Mouse (Mus musculus) lung, postnatal 0 days (tissue): ENCODE results near the gene Fxr2. TPM values are rescaled to one million over a fixed set of nuclear protein-coding genes. Genes with fewer than 3 reads are reported as not detected.
A peak's percentile ranks its signal among the peaks of the same experiment; 100 is the strongest.

Experiments
- ATAC-seq: fragments of 200-750 bp; cut with Nextera tagmentation; 2 replicates; pipeline ENCODE4 v1.8.0; 2017; ENCODE audit warnings: moderate library complexity
- DNase-seq: peaks from one replicate; pipeline ENCODE4 v3.0.0-alpha.2; 2016; ENCODE audit warnings: low spot score
- H3K27ac ChIP-seq: fragments of 300-500 bp; sonication (generic); 2 replicates; pipeline ENCODE4 v1.5.1; 2014; ENCODE audit warnings: antibody characterized with exemption, mild to moderate bottlenecking, low read length, mixed read lengths
- H3K27me3 ChIP-seq: fragments of 300-500 bp; sonication (generic); replicated peaks from 2 replicates; pipeline ENCODE4 v1.6.1; 2014; ENCODE audit warnings: low read length, mixed read lengths; ENCODE audit not compliant: insufficient read depth
- H3K36me3 ChIP-seq: fragments of 300-500 bp; sonication (generic); 2 replicates; pipeline ENCODE4 v1.6.1; 2014; ENCODE audit warnings: low read length, mixed read lengths; ENCODE audit not compliant: insufficient read depth
- H3K4me1 ChIP-seq: fragments of 300-500 bp; sonication (generic); 2 replicates; pipeline ENCODE4 v1.6.1; 2014; ENCODE audit warnings: antibody characterized with exemption, low read depth, low read length, mixed read lengths; ENCODE audit not compliant: insufficient read depth
- H3K4me2 ChIP-seq: fragments of 300-500 bp; sonication (generic); replicated peaks from 2 replicates; pipeline ENCODE4 v1.6.1; 2014; ENCODE audit warnings: low read depth, mild to moderate bottlenecking, low read length, moderate library complexity, mixed read lengths
- H3K4me3 ChIP-seq: fragments of 300-500 bp; sonication (generic); 2 replicates; pipeline ENCODE4 v1.5.1; 2014; ENCODE audit warnings: low read depth, low read length
- H3K9ac ChIP-seq: fragments of 300-500 bp; sonication (generic); replicated peaks from 2 replicates; pipeline ENCODE4 v1.6.1; 2014; ENCODE audit warnings: low read depth, mild to moderate bottlenecking
- H3K9me3 ChIP-seq: fragments of 300-500 bp; sonication (generic); 2 replicates; pipeline ENCODE4 v1.6.1; 2016; ENCODE audit warnings: low read length, mixed read lengths
- CTCF ChIP-seq: IDR thresholded peaks from 2 replicates; pipeline ENCODE4 v1.5.1; 2016; ENCODE audit warnings: antibody characterized with exemption, mild to moderate bottlenecking
- EP300 ChIP-seq: IDR thresholded peaks from 2 replicates; pipeline ENCODE4 v1.6.1; 2016; ENCODE audit warnings: antibody characterized with exemption, mild to moderate bottlenecking, control low read depth
- WGBS: fragments of 180-500 bp; shearing (Covaris S2); extraction: QIAGEN DNeasy Blood & Tissue Kit; methylation state at CpG from one replicate; pipeline ENCODE4 v1.1.7; 2014; 5-methylcytosine and 5-hydroxymethylcytosine counted together
- polyA plus RNA-seq: library from polyadenylated mRNA; unstranded; fragments of >200 nt; fragmentation: Nextera tagmentation; extraction: Ambion mirVana; gene quantifications from 2 replicates; pipeline ENCODE4 v1.2.1, GENCODE M21; 2015

The Fxr2 gene
- polyA plus RNA-seq, 1 experiment from 2014 or later: 17.9 TPM

- TF ChIP-seq CTCF (no peak), EP300 (no peak)
- Histone ChIP-seq H3K9ac (no peak overlapping the region), H3K27me3 (no peaks in the 10 kb centered on the region), H3K4me1 (peaks cover 12% of the 10 kb centered on the region; the same call in 1 of the 2 replicates), H3K36me3 (peaks cover 22% of the 10 kb centered on the region; the same call in 1 of the 2 replicates), H3K4me3 (no peak overlapping the region), H3K9me3 (no peaks in the 10 kb centered on the region), H3K27ac (peak overlapping the region; percentile 20; the same call in 1 of the 2 replicates), H3K4me2 (no peak overlapping the region)
- ATAC-seq (no peak), DNase-seq (no peak)
- 55% methylated on average over 9 of the region's 9 CpGs for WGBS
Observed at GRCm38 (mm10) chr11:69665457-69665960, 32.7 kb downstream of the Fxr2 start.

DNA sequence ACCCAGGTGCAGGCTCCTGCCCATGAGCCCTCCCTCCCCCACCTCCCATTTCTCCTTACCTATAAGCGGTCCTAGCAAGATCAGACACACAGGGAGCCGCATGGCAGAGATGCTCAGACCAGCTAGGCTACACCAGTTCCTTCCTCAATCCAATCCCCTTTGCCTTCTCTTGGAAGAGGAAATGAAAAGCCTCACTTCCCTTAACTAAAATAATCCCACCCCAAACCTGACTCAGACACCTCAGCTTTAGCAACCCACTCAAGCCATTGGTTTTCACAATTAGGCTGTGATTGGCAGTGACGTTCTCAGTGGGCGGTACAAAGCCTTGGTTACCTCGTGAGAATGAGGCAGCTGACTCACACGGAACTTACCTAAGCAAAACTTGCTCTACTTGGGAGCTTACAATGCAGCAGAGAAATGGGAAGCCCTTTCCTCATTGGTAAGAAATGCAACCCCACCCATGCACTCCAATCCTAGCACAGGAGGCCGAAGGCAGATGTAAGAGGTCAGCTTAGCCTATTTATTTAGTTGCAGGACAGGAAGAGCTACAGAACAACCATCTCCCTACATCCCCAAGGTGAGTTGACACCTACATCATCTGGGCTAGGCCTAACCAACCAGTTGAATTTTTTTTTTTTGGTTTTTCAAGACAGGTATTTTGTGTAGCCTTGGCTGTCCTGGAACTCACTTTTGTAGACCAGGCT, 33.3 kb downstream of the Fxr2 start, which contains the start of gene Cd68:
Gene Cd68, minus strand, starts transcription at position 193 of the 704 bp plus-strand sequence.
- Histone ChIP-seq H3K4me3 (no peak within 1 kb of the TSS), H3K27me3 (no peaks in the 10 kb centered on the region), H3K4me2 (no peak within 1 kb of the TSS), H3K36me3 (peaks cover 22% of the 10 kb centered on the region; the same call in 1 of the 2 replicates), H3K9me3 (no peaks in the 10 kb centered on the region), H3K4me1 (peaks cover 12% of the 10 kb centered on the region; the same call in 1 of the 2 replicates), H3K27ac (peak within 1 kb of the TSS; percentile 20; the same call in 1 of the 2 replicates), H3K9ac (no peak within 1 kb of the TSS)
- 27% methylated on average over 7 of the region's 7 CpGs for WGBS
- TF ChIP-seq CTCF (no peak), EP300 (peak; percentile 63)
- ATAC-seq (peak; percentile 6; the same call in 1 of the 2 replicates), DNase-seq (peak; percentile 89)

DNA sequence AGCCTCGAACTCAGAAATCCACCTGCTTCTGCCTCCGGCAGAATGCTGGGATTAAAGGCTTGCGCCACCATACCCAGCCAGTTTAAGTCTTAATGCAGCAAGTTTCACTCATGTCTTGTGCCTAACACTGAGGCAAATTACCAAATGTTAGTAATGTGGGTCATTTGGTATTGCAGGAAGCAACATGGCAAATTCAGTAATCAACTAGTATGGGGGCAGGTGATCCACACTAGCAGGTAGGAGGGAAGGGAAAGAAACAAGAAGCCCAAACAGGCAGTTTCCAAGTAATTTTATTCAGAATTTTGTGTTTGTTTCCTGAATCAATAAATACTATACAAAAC, 33.8 kb downstream of the Fxr2 start:
- no peak for ATAC-seq
- H3K9me3 ChIP-seq: no peaks in the 10 kb centered on the region
- no peak overlapping the region; the same call in 1 of the 2 replicates for H3K27ac ChIP-seq
- peaks cover 8% of the 10 kb centered on the region; the same call in 1 of the 2 replicates for H3K4me1 ChIP-seq
- H3K36me3 ChIP-seq: peaks cover 22% of the 10 kb centered on the region; the same call in 1 of the 2 replicates
- no peaks in the 10 kb centered on the region for H3K27me3 ChIP-seq
- TF ChIP-seq EP300: no peak
- no peak for TF ChIP-seq CTCF
- no peak overlapping the region for H3K4me3 ChIP-seq
- no peak for DNase-seq
- H3K9ac ChIP-seq: no peak overlapping the region
- 89% methylated on average over 3 of the region's 3 CpGs for WGBS
- no peak overlapping the region for H3K4me2 ChIP-seq

GRCm38 (mm10) chr11:69670786-69671725, 38.3 kb downstream of the Fxr2 start:
- H3K36me3 ChIP-seq: peaks cover 44% of the 10 kb centered on the region
- DNase-seq (peak; percentile 99), ATAC-seq (peak; percentile 82)
- peak overlapping the region; percentile 100 for H3K27ac ChIP-seq
- H3K27me3 ChIP-seq: no peaks in the 10 kb centered on the region
- peaks cover 4% of the 10 kb centered on the region; the same call in 1 of the 2 replicates for H3K4me1 ChIP-seq
- TF ChIP-seq CTCF: peak; percentile 44
- no peak for TF ChIP-seq EP300
- peak overlapping the region; percentile 99 for H3K9ac ChIP-seq
- peak overlapping the region; percentile 67 for H3K4me2 ChIP-seq
- H3K4me3 ChIP-seq: peak overlapping the region; percentile 100
- under 1% methylated on average over 45 of the region's 61 CpGs for WGBS
- no peaks in the 10 kb centered on the region for H3K9me3 ChIP-seq

DNA sequence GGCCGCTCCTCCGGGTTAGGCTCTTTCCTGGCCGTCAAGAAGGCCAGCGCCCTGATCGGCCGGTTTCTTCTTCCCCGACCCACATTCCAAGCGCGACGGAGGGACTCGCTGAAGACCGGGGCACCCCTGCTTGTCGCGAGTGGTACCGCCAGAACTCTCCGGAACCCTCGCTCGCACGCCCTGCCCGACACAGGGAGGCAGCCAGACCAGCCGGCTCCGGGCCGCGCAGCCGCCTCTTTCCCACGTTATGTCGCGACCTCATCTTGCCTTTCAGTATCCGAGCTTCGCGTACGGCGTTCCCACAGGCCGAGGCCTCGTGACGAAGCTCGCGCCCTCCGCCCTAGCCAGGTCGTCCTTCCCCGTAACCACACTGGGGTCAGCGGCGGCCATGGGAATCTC, 38.9 kb downstream of the Fxr2 start:
- WGBS: 2% methylated on average over 42 of the region's 43 CpGs
- Histone ChIP-seq H3K27me3 (no peaks in the 10 kb centered on the region), H3K4me3 (peak overlapping the region; percentile 100), H3K4me2 (peak overlapping the region; percentile 67), H3K9me3 (no peaks in the 10 kb centered on the region), H3K36me3 (peaks cover 48% of the 10 kb centered on the region), H3K9ac (peak overlapping the region; percentile 99), H3K27ac (peak overlapping the region; percentile 100), H3K4me1 (peaks cover 4% of the 10 kb centered on the region; the same call in 1 of the 2 replicates)
- TF ChIP-seq EP300 (no peak), CTCF (no peak)
- DNase-seq (no peak), ATAC-seq (peak; percentile 3; the same call in 1 of the 2 replicates)
